Mouse (Mus musculus) megakaryocyte, embryonic 14.5 days (primary cell): ENCODE measurements around the gene Npffr2.

Experiments used
- FLI1 ChIP-seq: IDR thresholded peaks from 2 replicates; pipeline ENCODE4 v1.6.1; 2012; ENCODE audit warnings: low read length, inconsistent platforms, mixed read lengths
- GATA1 ChIP-seq: IDR thresholded peaks from 3 replicates; pipeline ENCODE4 v1.6.1; 2012; ENCODE audit warnings: mixed read lengths, low read length, inconsistent platforms, borderline replicate concordance

DNA sequence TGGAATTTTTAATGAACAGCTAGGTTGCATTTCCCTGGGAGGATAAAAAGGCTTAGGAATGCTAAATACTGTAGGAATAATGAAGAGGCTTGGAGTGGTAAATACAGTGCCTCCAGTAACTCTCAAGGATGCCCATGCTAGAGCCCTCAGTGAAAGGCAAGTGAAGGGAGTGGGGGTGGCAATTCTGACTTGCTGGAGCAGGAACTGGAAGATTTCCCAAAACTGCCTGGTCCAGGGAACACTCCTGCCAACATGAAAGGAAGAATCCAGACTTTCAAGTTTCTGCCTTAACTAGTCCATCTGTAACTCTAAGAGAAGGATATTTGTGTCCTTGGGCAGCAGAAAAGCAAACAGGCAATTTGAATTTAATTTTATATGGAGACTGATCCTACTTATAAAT is 34.2 kb downstream of the Npffr2 start:
- no peak for TF ChIP-seq FLI1
- TF ChIP-seq GATA1, result no peak
